Mouse (Mus musculus) CH12.LX (cell line): ENCODE results near the gene Sfta2.

ENCODE experiments used
- CHD1 ChIP-seq: IDR thresholded peaks from 2 replicates; pipeline ENCODE4 v1.6.1; 2012; ENCODE audit warnings: low read depth, low read length, improper control_type of control experiment, inconsistent platforms
- ETS1 ChIP-seq: conservative IDR thresholded peaks from 2 replicates; pipeline ENCODE4 v1.6.1; 2012; ENCODE audit warnings: low read depth, mild to moderate bottlenecking, inconsistent platforms, low read length, improper control_type of control experiment, moderate library complexity
- MXI1 ChIP-seq: IDR thresholded peaks from 2 replicates; pipeline ENCODE4 v1.6.1; 2011; ENCODE audit warnings: mild to moderate bottlenecking, low read depth, low read length, improper control_type of control experiment
- POLR2A ChIP-seq: IDR thresholded peaks from 2 replicates; pipeline ENCODE4 v1.6.1; 2011; ENCODE audit warnings: low read depth, mild to moderate bottlenecking, improper control_type of control experiment, low read length
- SIN3A ChIP-seq: IDR thresholded peaks from 2 replicates; pipeline ENCODE4 v1.6.1; 2012; ENCODE audit warnings: low read length, improper control_type of control experiment, inconsistent platforms
- USF1 ChIP-seq: IDR thresholded peaks from 2 replicates; pipeline ENCODE4 v1.6.1; 2014; ENCODE audit warnings: low read depth, mild to moderate bottlenecking, inconsistent platforms, low read length, improper control_type of control experiment
- ZC3H11A ChIP-seq: IDR thresholded peaks from 2 replicates; pipeline ENCODE4 v1.6.1; 2012; ENCODE audit warnings: low read depth, mild to moderate bottlenecking, inconsistent platforms, low read length, improper control_type of control experiment

DNA sequence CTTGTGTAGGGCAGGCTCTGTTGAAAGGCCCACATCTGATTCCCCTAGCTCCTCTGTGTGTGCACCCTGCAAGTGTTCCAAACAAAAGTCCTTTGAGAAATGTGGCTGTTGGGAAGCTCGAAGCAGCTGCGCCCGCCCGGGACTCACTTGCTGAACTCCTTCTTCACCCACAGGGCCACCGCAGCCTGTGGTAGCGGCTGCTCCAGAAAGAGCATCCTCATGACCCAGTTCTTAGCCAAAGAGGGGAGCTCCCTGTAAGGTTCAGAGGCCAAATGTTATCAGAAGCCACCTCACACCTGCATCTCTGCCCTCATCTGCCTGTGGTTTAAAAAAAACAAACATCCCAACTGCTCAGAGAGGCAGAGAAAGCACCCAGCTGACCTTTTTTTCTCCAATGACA, 70.5 kb downstream of the Sfta2 start:
- TF ChIP-seq CHD1 (no peak), SIN3A (no peak), POLR2A (no peak), USF1 (no peak), ETS1 (no peak), ZC3H11A (no peak), MXI1 (no peak)
